In the genomic region with DNA sequence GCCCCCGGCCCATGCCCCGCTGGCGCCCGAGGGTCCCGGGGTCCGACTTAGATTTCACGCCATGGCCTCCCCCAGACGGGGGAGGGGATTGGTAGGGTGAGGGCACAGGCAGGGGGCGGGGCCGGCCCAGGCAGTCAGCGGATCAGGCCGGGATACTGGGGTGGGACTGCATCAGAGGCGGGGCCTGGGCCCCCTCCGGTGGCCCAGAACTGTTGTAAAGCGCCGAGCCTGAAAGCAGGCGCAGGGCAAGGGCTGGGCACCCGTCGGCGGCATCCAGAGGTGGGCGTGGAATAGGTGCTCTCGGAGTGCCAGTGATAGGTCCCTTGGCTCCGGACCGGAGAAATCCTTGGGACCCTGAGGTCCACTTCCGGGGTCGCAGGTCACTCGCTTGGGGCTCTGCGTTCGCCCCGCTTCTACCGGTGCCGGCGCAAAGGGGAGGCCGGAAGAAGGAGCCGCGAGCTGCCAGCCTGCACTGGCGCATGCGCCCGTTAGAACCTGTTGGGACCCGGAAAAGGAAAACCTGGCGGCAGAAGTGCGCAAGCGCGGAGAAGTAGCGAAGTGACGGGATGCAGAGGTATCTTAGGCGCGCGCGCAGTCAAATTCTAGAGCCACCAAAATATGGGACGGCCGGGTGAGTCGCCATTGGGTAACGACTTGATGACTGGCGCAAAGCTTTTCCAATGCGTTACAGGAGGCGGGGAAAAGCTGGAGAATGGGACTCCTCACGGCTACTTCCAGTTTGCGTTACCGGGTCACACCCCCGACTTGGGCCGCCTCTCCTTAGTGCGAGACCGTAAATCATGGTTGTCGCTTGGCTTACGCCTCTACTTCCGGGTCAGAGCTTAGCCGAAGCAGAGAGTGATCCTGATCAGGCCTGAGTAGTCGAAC, we compare ENCODE assay signal across 7 mouse cellular contexts. TPM values are rescaled to one million over a fixed set of nuclear protein-coding genes. Genes with fewer than 3 reads are reported as not detected.
DNase-seq lines count a peak whose midpoint lies in the region; ATAC-seq lines count a peak whose summit lies in the region.

A gene (plus strand): TSS at position 543 of the 888 bp plus-strand sequence.
A gene (minus strand): TSS at position 709 of the 888 bp plus-strand sequence.

- under 1% methylated on average over 69 of the region's 69 CpGs for WGBS in embryonic facial prominence, embryonic 12.5 days
- under 1% methylated on average over 68 of the region's 69 CpGs for WGBS in limb, embryonic 11.5 days
- WGBS in midbrain, embryonic 14.5 days, result under 1% methylated on average over 69 of the region's 69 CpGs

- ATAC-seq in embryonic facial prominence, embryonic 12.5 days (ENCODE audit: insufficient number of reproducible peaks, insufficient read depth, low FRiP score, low TSS enrichment), result peak; percentile 91
- ATAC-seq in limb, embryonic 11.5 days (ENCODE audit: insufficient number of reproducible peaks, low FRiP score, low TSS enrichment, low read depth), result peak; percentile 89
- peak; percentile 93 for ATAC-seq in midbrain, embryonic 14.5 days (ENCODE audit: low FRiP score, low TSS enrichment)

- H3K9me3 ChIP-seq in embryonic facial prominence, embryonic 12.5 days, result no peaks in the 10 kb centered on the region
- no peaks in the 10 kb centered on the region for H3K9me3 ChIP-seq in limb, embryonic 11.5 days (ENCODE audit: control insufficient read depth, low read length)
- no peaks in the 10 kb centered on the region for H3K9me3 ChIP-seq in midbrain, embryonic 14.5 days (ENCODE audit: control insufficient read depth, low read length)

- H3K4me3 ChIP-seq in embryonic facial prominence, embryonic 12.5 days, result peak within 1 kb of the TSS; percentile 95
- H3K4me3 ChIP-seq in limb, embryonic 11.5 days (ENCODE audit: low read depth, low read length), result peak within 1 kb of the TSS; percentile 96
- peak within 1 kb of the TSS; percentile 89 for H3K4me3 ChIP-seq in midbrain, embryonic 14.5 days (replicated peaks; ENCODE audit: low read depth, low read length)

- no peaks in the 10 kb centered on the region for H3K27me3 ChIP-seq in embryonic facial prominence, embryonic 12.5 days
- H3K27me3 ChIP-seq in limb, embryonic 11.5 days (ENCODE audit: control insufficient read depth, insufficient read depth, low read length), result no peaks in the 10 kb centered on the region
- no peaks in the 10 kb centered on the region for H3K27me3 ChIP-seq in midbrain, embryonic 14.5 days (ENCODE audit: control insufficient read depth, insufficient read depth, low read length)

- DNase-seq in adrenal gland, postnatal 25 days, result peak; percentile 95
- DNase-seq in heart, adult 11 months, result peak; percentile 100
- peak; percentile 97 for DNase-seq in kidney, adult 18-20 months
- peak; percentile 95 for DNase-seq in limb, embryonic 11.5 days (ENCODE audit: low spot score)
- DNase-seq in midbrain, embryonic 14.5 days, result peak; percentile 99
- peak; percentile 89 to 94 for DNase-seq in spleen, adult 18-20 months

- peaks cover 44% of the 10 kb centered on the region for H3K4me1 ChIP-seq in embryonic facial prominence, embryonic 12.5 days
- H3K4me1 ChIP-seq in limb, embryonic 11.5 days (ENCODE audit: control insufficient read depth, insufficient read depth, low read length), result peaks cover 32% of the 10 kb centered on the region
- peaks cover 33% of the 10 kb centered on the region for H3K4me1 ChIP-seq in midbrain, embryonic 14.5 days (ENCODE audit: control insufficient read depth, insufficient read depth, low read length)

- peaks cover 55% of the 10 kb centered on the region for H3K36me3 ChIP-seq in embryonic facial prominence, embryonic 12.5 days
- H3K36me3 ChIP-seq in limb, embryonic 11.5 days (ENCODE audit: control insufficient read depth, insufficient read depth, low read length), result peaks cover 30% of the 10 kb centered on the region
- H3K36me3 ChIP-seq in midbrain, embryonic 14.5 days (ENCODE audit: control insufficient read depth, insufficient read depth, low read length), result peaks cover 42% of the 10 kb centered on the region

- H3K9ac ChIP-seq in embryonic facial prominence, embryonic 12.5 days, result peak within 1 kb of the TSS; percentile 95
- peak within 1 kb of the TSS; percentile 86 for H3K9ac ChIP-seq in limb, embryonic 11.5 days (ENCODE audit: low read length)
- H3K9ac ChIP-seq in midbrain, embryonic 14.5 days (replicated peaks; ENCODE audit: low read length), result peak within 1 kb of the TSS; percentile 91

- H3K4me2 ChIP-seq in embryonic facial prominence, embryonic 12.5 days (replicated peaks), result peak within 1 kb of the TSS; percentile 94
- H3K4me2 ChIP-seq in limb, embryonic 11.5 days (ENCODE audit: low read depth, severe bottlenecking), result peak within 1 kb of the TSS; percentile 99
- H3K4me2 ChIP-seq in midbrain, embryonic 14.5 days (ENCODE audit: low read length), result peak within 1 kb of the TSS; percentile 100

- H3K27ac ChIP-seq in embryonic facial prominence, embryonic 12.5 days, result peak within 1 kb of the TSS; percentile 90
- H3K27ac ChIP-seq in limb, embryonic 11.5 days (replicated peaks; ENCODE audit: low read depth, low read length), result peak within 1 kb of the TSS; percentile 83
- peak within 1 kb of the TSS; percentile 84 for H3K27ac ChIP-seq in midbrain, embryonic 14.5 days (replicated peaks; ENCODE audit: low read depth, low read length)

RNA-seq across cellular contexts. Expression of the first gene that starts in this region (rescaled TPM):
- total RNA-seq in adrenal gland, postnatal 25 days (2021), result 43.7 and 49.7 TPM in 2 replicates
- polyA plus RNA-seq in embryonic facial prominence, embryonic 12.5 days (2016; fragmentation: Nextera tagmentation; extraction: Ambion mirVana), result 24.7 and 26.0 TPM in 2 replicates
- 14.9 and 17.4 TPM in 2 replicates for polyA plus RNA-seq in limb, embryonic 11.5 days (2014; fragmentation: Nextera tagmentation; extraction: Ambion mirVana)
- polyA plus RNA-seq in midbrain, embryonic 14.5 days (2014; fragmentation: Nextera tagmentation; extraction: Ambion mirVana), result 6.8 and 12.1 TPM in 2 replicates

RNA-seq across cellular contexts. Expression of the second gene that starts in this region (rescaled TPM):
- total RNA-seq in adrenal gland, postnatal 25 days (2021), result 110 and 124 TPM in 2 replicates
- 33.1 and 37.9 TPM in 2 replicates for polyA plus RNA-seq in embryonic facial prominence, embryonic 12.5 days (2016; fragmentation: Nextera tagmentation; extraction: Ambion mirVana)
- polyA plus RNA-seq in limb, embryonic 11.5 days (2014; fragmentation: Nextera tagmentation; extraction: Ambion mirVana), result 29.1 and 32.2 TPM in 2 replicates
- polyA plus RNA-seq in midbrain, embryonic 14.5 days (2014; fragmentation: Nextera tagmentation; extraction: Ambion mirVana), result 33.6 and 34.4 TPM in 2 replicates

Comparison
In these comparisons a context has a peak if more than half of its experiments do, and no peak if none do; other contexts are left out.
1. Peak in every context shown above with its lines: DNase-seq, ATAC-seq, H3K4me3 ChIP-seq and H3K27ac ChIP-seq.